Mouse (Mus musculus): ENCODE data around the gene Tox2.
A peak's percentile ranks its signal among the peaks of the same experiment; 100 is the strongest.

Gene Tox2

DNA sequence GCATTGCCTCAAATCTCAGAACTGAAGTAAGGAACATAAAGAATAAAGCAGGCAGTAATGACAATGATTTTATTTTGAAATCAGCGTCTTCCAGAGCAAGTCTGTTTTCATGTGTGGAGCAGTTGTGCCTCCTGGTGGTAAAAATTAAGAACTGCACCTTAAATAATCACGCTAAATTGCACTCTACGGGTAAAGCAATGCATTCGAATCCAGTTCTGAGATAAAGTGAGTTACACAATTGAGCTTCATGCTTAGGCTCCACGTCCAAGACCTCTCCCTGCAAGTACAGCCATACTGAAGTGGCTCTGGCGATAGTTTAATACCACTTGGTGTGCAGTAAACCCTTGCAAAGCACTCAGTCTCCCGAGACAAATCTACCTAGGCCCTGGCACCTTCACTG lies 127.8 kb downstream of the Tox2 start:
- DNase-seq: peak in 1 of 2 experiments; percentile 15

DNA sequence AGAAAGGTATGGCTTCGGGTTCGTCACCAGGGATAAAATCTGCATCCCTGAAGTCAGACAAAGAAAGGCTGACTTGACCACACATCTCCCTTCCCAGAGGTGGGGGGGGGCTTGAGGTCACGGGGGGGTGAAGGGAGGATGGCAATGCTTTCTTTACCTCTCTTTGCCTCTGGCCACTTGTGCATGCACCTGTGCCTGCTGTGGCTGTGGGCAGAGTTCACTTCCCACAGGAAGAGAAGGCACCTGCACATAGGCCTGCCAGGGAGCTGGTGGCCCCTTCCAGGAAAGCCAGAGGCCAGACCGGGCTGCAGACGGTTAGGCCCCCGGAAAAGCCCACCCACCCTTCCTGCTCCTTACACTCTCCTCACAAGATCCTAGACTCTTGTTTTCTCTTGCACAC lies 128.5 kb downstream of the Tox2 start:
- DNase-seq: no peak

GRCm38 (mm10) chr2:163332368-163333055 lies 129.6 kb downstream of the Tox2 start:
- DNase-seq: no peak

- peak; percentile 34 to 38 for DNase-seq
These were observed 137.3 kb downstream of the Tox2 start for GRCm38 (mm10) chr2:163340263-163340662.

DNA sequence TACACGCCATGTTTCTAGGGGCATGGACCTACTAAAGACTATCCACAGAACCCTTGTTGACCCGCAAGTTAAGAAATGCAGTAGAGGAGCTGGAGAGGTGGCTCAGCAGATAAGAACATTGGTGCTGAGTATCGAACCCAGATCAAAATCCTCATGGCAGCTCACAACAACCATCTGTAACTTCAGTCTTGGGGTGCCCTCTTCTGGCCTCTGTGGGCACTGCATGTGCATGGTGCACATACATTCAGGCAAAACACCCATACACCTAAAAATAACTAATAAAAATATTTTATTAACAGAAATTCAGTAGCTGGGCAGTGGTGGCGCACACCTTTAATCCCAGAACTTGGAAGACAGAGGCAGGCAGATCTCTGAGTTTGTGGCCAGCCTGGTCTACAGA lies 140.7 kb downstream of the Tox2 start:
- peak; percentile 52 to 54 for DNase-seq

- DNase-seq: no peak
These were observed 142.2 kb downstream of the Tox2 start for GRCm38 (mm10) chr2:163344976-163345660.

DNA sequence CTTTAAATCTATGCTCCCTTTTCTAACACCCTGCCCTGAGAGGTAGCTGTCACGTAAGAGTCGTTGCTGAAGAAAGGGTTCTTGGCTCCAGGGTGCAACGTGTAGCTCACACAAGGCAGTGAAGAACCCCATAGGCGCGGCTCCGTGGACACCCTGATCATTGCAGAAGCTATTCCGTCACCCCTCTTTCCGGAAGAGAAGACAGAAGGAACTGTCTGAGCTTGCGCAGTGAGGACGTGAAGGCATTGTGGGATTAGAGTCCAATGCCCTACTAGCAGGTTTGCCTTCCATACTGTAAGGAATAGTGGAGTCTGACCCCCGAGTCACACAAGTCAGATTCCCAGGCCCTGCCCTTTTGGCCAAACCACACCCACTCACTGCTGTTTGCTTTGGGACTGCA lies 143.6 kb downstream of the Tox2 start:
- no peak for DNase-seq

- DNase-seq: no peak
These were observed 144.7 kb downstream of the Tox2 start for GRCm38 (mm10) chr2:163347517-163348184.

DNA sequence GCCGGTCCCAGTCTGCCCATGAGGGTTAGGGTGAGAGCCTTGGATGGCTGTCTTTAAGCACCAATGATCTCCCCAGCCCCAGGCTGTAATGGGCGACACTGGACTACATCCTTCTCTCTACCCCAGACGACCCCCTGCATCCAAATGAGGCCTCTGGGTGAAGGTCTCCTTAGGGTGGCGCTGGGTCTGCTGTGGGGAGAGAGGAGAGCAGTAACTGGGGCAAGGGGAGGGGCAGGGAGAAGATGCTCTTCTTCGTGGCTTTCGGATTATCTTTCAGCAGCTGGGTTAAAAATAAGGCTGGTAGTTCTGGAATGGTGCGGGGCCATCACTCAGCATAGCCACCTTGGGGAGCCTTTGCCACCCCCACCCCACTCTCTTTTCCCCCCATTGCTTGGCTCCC lies 145.8 kb downstream of the Tox2 start:
- no peak for DNase-seq

DNA sequence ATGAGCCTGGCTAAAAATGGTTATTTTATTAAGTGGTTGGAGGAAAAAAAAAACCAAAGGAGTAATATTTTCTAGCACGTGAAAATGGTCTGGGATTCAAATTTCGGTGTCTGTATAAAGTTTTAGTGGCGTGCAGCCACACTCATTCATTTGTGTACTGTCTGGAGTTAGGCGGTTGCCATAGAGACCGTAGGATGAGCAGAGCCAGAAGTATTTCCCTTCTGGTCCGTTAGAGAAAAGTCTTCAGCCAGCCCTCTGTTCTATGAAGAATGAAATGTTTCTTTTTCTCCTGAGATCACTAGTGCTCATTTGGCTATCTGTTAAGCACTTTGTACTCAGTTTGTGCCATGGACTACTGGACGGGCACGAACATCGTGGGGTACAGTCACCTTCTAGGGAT lies 146.5 kb downstream of the Tox2 start:
- no peak for DNase-seq

GRCm38 (mm10) chr2:163350443-163350842 lies 147.5 kb downstream of the Tox2 start:
- DNase-seq: no peak

GRCm38 (mm10) chr2:163353731-163354130 lies 150.8 kb downstream of the Tox2 start:
- DNase-seq: no peak

DNA sequence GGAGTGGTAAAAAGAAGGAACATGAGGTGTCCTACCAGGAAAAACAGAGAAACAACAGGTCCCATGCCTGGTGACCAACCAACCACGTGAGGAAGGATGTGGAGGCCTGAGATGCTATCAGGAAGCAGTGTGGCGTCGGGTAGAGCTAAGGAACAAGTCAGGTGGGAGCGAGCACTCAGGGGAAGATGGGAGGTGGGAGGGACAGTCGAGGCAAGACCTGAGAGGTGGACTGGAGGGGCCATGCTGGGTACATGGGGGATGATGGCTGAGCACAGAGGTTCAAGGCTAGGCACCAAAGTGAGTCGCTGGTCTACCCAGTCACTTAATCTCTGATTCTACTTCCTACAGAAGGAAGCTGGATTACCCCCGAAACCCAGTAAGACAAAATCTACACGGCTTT lies 152.7 kb downstream of the Tox2 start:
- no peak for DNase-seq

DNA sequence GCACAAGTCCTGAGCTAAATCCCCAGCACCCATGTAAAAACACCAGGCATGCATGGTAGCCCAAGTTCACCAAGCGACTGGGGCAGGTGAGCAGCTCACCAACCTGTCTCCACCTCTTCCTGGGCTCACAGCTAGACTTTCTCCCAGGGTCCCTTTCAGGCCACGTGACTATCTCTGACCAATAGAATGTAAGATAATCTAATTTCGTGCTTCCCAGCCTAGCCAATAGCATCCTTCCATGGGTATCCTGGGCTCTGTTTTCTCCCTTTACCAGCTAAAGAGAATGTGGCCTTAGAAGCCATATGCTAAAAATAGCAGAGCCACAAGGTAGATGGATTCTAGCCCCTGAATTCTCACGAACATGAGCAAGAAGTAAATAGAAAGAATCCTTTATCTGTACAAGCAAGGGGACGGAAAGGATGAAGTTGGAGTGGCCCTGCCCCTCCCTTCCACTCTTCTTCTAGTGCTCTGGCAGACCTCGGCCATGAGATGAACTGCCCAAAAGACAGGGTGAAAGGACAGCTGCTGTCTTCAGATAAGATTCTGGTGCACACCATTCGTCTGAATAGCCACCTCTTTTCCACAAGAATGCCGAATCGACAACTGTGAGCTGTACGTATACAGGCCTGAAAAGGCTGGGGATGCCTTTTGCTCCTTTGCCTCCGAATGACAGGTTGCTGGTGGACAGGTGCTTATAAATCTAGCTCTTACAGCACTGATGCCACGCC lies 153.4 kb downstream of the Tox2 start:
- DNase-seq: no peak

DNA sequence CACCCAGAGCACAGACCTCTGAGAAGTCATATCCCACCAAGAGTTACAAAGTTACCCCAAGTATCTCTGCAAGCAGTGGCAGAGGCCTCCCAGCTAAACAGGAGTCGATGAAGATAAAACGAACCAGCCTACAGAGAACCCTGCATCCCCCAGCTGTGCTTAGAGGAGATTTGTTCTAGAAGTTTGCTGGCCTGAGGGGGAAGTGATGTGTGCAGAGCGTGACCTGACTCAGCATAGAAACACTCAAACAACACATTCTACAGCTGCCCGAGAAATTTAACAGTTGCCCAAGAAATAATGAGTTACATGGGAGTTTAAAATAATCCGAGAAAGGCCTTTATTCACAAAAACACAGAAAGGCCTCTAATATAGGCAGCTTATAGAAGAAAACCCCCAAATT lies 155.7 kb downstream of the Tox2 start:
- DNase-seq: no peak

- no peak for DNase-seq
These were observed 156.3 kb downstream of the Tox2 start for GRCm38 (mm10) chr2:163359253-163359652.

GRCm38 (mm10) chr2:163360858-163361623 lies 158.1 kb downstream of the Tox2 start:
- DNase-seq: no peak

DNA sequence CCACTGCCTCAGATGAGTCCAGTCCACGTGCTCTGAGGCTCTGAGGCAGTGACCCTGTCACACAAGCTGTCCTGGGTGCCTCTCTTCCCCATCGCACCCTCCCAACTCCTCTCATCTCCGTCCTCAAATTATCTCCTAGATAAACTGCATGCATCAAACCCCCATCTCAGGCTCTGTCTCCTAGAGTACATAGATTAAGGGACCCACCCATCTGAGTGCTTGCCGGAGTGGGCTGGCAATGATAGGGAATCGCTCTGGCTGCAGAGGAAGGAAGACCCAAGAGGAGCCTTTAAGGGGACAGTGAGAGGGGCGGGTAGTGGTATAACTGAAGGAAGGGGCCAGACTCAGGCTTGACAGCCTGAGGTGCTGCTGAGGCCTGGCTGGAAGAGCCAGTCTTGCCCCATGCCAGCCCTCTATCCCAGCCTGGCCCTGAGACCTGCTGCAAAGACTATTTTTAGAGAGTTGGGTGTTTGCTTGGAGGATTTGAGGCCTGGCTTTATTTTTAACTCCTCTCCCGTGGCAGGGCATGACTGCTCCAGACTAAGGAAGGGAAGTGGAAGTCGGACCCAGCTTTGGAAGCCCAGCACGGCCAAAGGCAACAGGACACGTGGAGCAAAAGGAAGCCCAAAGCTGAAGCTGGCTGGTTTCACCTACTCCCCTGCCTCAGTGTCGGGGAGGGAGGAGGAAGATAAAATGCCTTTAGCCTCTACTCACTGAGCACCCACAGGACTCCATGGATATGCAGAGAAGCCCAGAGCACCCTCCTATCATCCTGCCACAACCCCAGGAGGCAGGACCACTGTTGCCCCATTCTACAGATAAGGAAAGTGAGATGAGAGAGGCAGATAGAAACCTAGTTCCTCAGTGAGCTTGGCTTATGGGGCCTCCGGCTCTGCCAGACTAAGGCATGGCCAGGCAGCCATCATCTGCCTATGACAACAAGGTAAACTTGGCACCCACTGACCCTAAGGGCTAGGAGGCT lies 160.3 kb downstream of the Tox2 start:
- no peak for DNase-seq

GRCm38 (mm10) chr2:163364785-163365541 lies 162.0 kb downstream of the Tox2 start:
- DNase-seq: no peak

GRCm38 (mm10) chr2:163370175-163370574 lies 167.2 kb downstream of the Tox2 start:
- no peak for DNase-seq

- no peak for DNase-seq
These were observed 169.7 kb downstream of the Tox2 start for GRCm38 (mm10) chr2:163372627-163373026.

Data from thymus, postnatal 36 days (tissue).